23 mouse cellular contexts compared by ENCODE assay signal in genomic region chr7:99818181-99818725, GRCm38 (mm10). TPM values are rescaled to one million over a fixed set of nuclear protein-coding genes. Genes with fewer than 3 reads are reported as not detected.
DNase-seq lines count a peak whose midpoint lies in the region; ATAC-seq and TF ChIP-seq lines count a peak whose summit lies in the region.
"Not testable (repeated sequence)": the region's sequence is repeated elsewhere in the genome, so short reads cannot be mapped to it uniquely, and the experiment has no call there.
"Had no signal": no experiment of that assay in that cellular context is flagged by ENCODE, and none has a peak within 500 bp of the region (broad histone marks: within the 10 kb centered on the region; RNA-seq: fewer than 3 reads in every experiment).

No protein-coding gene starts in this region.

- intact Hi-C loops in heart, adult 2 months (cut with DNase I) = not testable (repeated sequence)

- not testable (repeated sequence) for H3K36me3 ChIP-seq in heart, adult 2 months (ENCODE audit: control insufficient read depth, insufficient read depth, low read length); spleen, adult 2 months (ENCODE audit: control insufficient read depth, insufficient read depth, low read length)
- peaks cover 14% of the 10 kb centered on the region for H3K36me3 ChIP-seq in liver, embryonic 16.5 days (ENCODE audit: control insufficient read depth, insufficient read depth)

- peak overlapping the region; percentile 34; the same call in 1 of the 2 replicates for H3K9ac ChIP-seq in heart, adult 2 months (ENCODE audit: low read depth, low read length)
- H3K9ac ChIP-seq in liver, embryonic 16.5 days (ENCODE audit: low read depth, low read length) = not testable (repeated sequence)

- DNase-seq in CD4-positive, CD25-positive, alpha-beta regulatory T cell, adult 2 months (ENCODE audit: low read depth, low spot score) = peak; percentile 57
- DNase-seq in heart, adult 2 months = peak in 1 of 2 experiments; percentile 33
- DNase-seq in kidney, postnatal 10 days = peak; percentile 33
- DNase-seq in lung, postnatal 10 days = peak; percentile 22
- not testable (repeated sequence) for DNase-seq in spleen, adult 2 months (ENCODE audit: low read depth in 1 of 2, low spot score in 2 of 2)
- peak; percentile 83 for DNase-seq in thymus, postnatal 0 days (ENCODE audit: low spot score)

- H3K79me2 ChIP-seq in heart, adult 2 months (replicated peaks; ENCODE audit: control insufficient read depth, insufficient read depth, low read length) = not testable (repeated sequence)

- ATAC-seq in inflammation-experienced regulatory T-cells, adult 6 months = peak; percentile 38
- not testable (repeated sequence) for ATAC-seq in liver, embryonic 16.5 days (ENCODE audit: low read depth)

- not testable (repeated sequence) for H3K4me1 ChIP-seq in heart, adult 2 months (ENCODE audit: control insufficient read depth, insufficient read depth, low read length); spleen, adult 2 months (ENCODE audit: control insufficient read depth, insufficient read depth, insufficient read length)
- peaks cover 21% of the 10 kb centered on the region for H3K4me1 ChIP-seq in liver, embryonic 16.5 days (ENCODE audit: control insufficient read depth, low read depth, low read length)

- H3K9me3 ChIP-seq in liver, embryonic 16.5 days (replicated peaks; ENCODE audit: control insufficient read depth, low read length) = not testable (repeated sequence)

- 26% methylated on average over 9 of the region's 9 CpGs for WGBS in heart, adult 2 months
- 29% methylated on average over 9 of the region's 9 CpGs for WGBS in liver, embryonic 16.5 days (ENCODE audit: insufficient replicate concordance)
- 27% methylated on average over 9 of the region's 9 CpGs for WGBS in spleen, adult 2 months

- not testable (repeated sequence) for TF ChIP-seq EP300 in heart, adult 2 months (IDR thresholded peaks at IDR 0.05; ENCODE audit: insufficient read depth, low read depth, low read length)

- H3K27ac ChIP-seq in heart, adult 2 months; liver, embryonic 16.5 days (ENCODE audit: low read length): not testable (repeated sequence)
- 0 out of 2 replicates have a peak overlapping the region, but pooled peaks have one; percentile 8 for H3K27ac ChIP-seq in spleen, adult 2 months (ENCODE audit: insufficient read depth, low read length)

- TF ChIP-seq POLR2A in heart, adult 2 months (IDR thresholded peaks at IDR 0.05; ENCODE audit: insufficient read depth, low read depth, low read length); spleen, adult 2 months (IDR thresholded peaks at IDR 0.05; ENCODE audit: low read depth, low read length): not testable (repeated sequence)

- H3K4me3 ChIP-seq in heart, adult 2 months; liver, embryonic 16.5 days (ENCODE audit: low read depth, low read length); spleen, adult 2 months (ENCODE audit: extremely low read depth, insufficient read depth, insufficient read length): not testable (repeated sequence)

- H3K27me3 ChIP-seq in heart, adult 2 months (ENCODE audit: control insufficient read depth, insufficient read depth, low read length); liver, embryonic 16.5 days (ENCODE audit: control insufficient read depth, insufficient read depth, low read depth, low read length); spleen, adult 2 months (ENCODE audit: control insufficient read depth, insufficient read depth, low read length): not testable (repeated sequence)

- H3K4me2 ChIP-seq in liver, embryonic 16.5 days (ENCODE audit: low read depth, low read length) = peak overlapping the region; percentile 31; the same call in 1 of the 2 replicates

- TF ChIP-seq CTCF in heart, adult 2 months (IDR thresholded peaks at IDR 0.05); spleen, adult 2 months (IDR thresholded peaks at IDR 0.05; ENCODE audit: extremely low read depth, insufficient read depth, insufficient read length, insufficient replicate concordance): not testable (repeated sequence)

RNA-seq across cellular contexts. Expression of gene Neu3, which starts 10.0 kb away (rescaled TPM):
- 1 to 10 TPM; 4.2 to 4.5 TPM for total RNA-seq in heart, adult 2 months (2021)
- 3.1 and 5.8 TPM in 2 replicates for polyA plus RNA-seq in heart, adult 2 months (2012; rRNA removed)
- polyA plus RNA-seq in inflammation-experienced regulatory T-cells, adult 6 months (2017; shearing (Covaris generic)) = 10 to 100 TPM; 27.1 to 30.3 (median 28.6) TPM
- polyA plus RNA-seq in liver, embryonic 16.5 days (2015; fragmentation: Nextera tagmentation; extraction: Ambion mirVana) = 5.1 and 5.2 TPM in 2 replicates
- polyA plus RNA-seq in spleen, adult 2 months (2012; rRNA removed) = 2.4 and 3.7 TPM in 2 replicates
- polyA plus RNA-seq in thymus, postnatal 0 days (2015; fragmentation: Nextera tagmentation; extraction: Ambion mirVana) = 15.1 and 15.3 TPM in 2 replicates

RNA-seq across cellular contexts. Expression of gene Xrra1, which starts 40.7 kb away (rescaled TPM):
- total RNA-seq in heart, adult 2 months (2021) = under 1 TPM in 1 of 2 experiments, not detected in 1; 0.10 TPM
- polyA plus RNA-seq in heart, adult 2 months (2012; rRNA removed) = 0.14 TPM in 1 of 2 replicates, not detected in the other
- not detected for polyA plus RNA-seq in inflammation-experienced regulatory T-cells, adult 6 months (2017; shearing (Covaris generic))
- not detected in 2 replicates for polyA plus RNA-seq in liver, embryonic 16.5 days (2015; fragmentation: Nextera tagmentation; extraction: Ambion mirVana)
- 0.12 TPM in 1 of 2 replicates, not detected in the other for polyA plus RNA-seq in spleen, adult 2 months (2012; rRNA removed)
- 9.4 and 13.8 TPM in 2 replicates for polyA plus RNA-seq in thymus, postnatal 0 days (2015; fragmentation: Nextera tagmentation; extraction: Ambion mirVana)
- total RNA-seq: common myeloid progenitor, adult 5-6 weeks had no signal

RNA-seq across cellular contexts. Expression of gene Spcs2, which starts 45.0 kb away (rescaled TPM):
- 10 to 100 TPM; 58.8 to 60.9 TPM for total RNA-seq in heart, adult 2 months (2021)
- polyA plus RNA-seq in heart, adult 2 months (2012; rRNA removed) = 21.0 and 40.0 TPM in 2 replicates
- polyA plus RNA-seq in inflammation-experienced regulatory T-cells, adult 6 months (2017; shearing (Covaris generic)) = 100 to 1,000 TPM; 456 to 534 (median 479) TPM
- 189 and 192 TPM in 2 replicates for polyA plus RNA-seq in liver, embryonic 16.5 days (2015; fragmentation: Nextera tagmentation; extraction: Ambion mirVana)
- 17.3 and 17.7 TPM in 2 replicates for polyA plus RNA-seq in spleen, adult 2 months (2012; rRNA removed)
- 491 and 521 TPM in 2 replicates for polyA plus RNA-seq in thymus, postnatal 0 days (2015; fragmentation: Nextera tagmentation; extraction: Ambion mirVana)

RNA-seq across cellular contexts. Expression of gene Olfr521, which starts 54.9 kb away (rescaled TPM):
- not detected for total RNA-seq in heart, adult 2 months (2021)
- not detected in 2 replicates for polyA plus RNA-seq in heart, adult 2 months (2012; rRNA removed)
- polyA plus RNA-seq in inflammation-experienced regulatory T-cells, adult 6 months (2017; shearing (Covaris generic)) = not detected
- not detected in 2 replicates for polyA plus RNA-seq in liver, embryonic 16.5 days (2015; fragmentation: Nextera tagmentation; extraction: Ambion mirVana)
- not detected in 2 replicates for polyA plus RNA-seq in spleen, adult 2 months (2012; rRNA removed)
- polyA plus RNA-seq in thymus, postnatal 0 days (2015; fragmentation: Nextera tagmentation; extraction: Ambion mirVana) = not detected in 2 replicates
- total RNA-seq: adrenal gland, postnatal 36 days; common myeloid progenitor, adult 5-6 weeks; gastrocnemius, postnatal 36 days; heart, postnatal 10 days; layer of hippocampus, postnatal 14 days; left cerebral cortex, postnatal 10 days had no signal
- polyA plus RNA-seq: embryonic facial prominence, embryonic 11.5 days; erythroblast, embryonic 14.5 days; forebrain, embryonic 14.5 days; hindbrain, embryonic 12.5 days; large intestine, adult 2 months; limb, embryonic 13.5 days; midbrain, embryonic 15.5 days; Patski; stomach, postnatal 0 days had no signal
